Mouse (Mus musculus) macrophage (primary cell): ENCODE results near the gene Naglu. TPM values are rescaled to one million over a fixed set of nuclear protein-coding genes. Genes with fewer than 3 reads are reported as not detected.
"Not testable (repeated sequence)": the region's sequence is repeated elsewhere in the genome, so short reads cannot be mapped to it uniquely, and the experiment has no call there.

ENCODE experiments used
- H3K27ac ChIP-seq: fragments of 350-480 bp; formaldehyde crosslinking; 2 replicates; pipeline ENCODE4 v1.9.0; 2021
- H3K36me3 ChIP-seq: fragments of 350-480 bp; formaldehyde crosslinking; 2 replicates; pipeline ENCODE4 v1.9.0; 2021; ENCODE audit errors: inconsistent target
- H3K4me3 ChIP-seq: fragments of 350-480 bp; formaldehyde crosslinking; 2 replicates; pipeline ENCODE4 v1.9.0; 2021; ENCODE audit errors: inconsistent target
- H3K79me2 ChIP-seq: fragments of 350-480 bp; formaldehyde crosslinking; 2 replicates; pipeline ENCODE4 v1.9.0; 2021; ENCODE audit errors: inconsistent target
- WGBS: methylation state at CpG from one replicate; pipeline ENCODE4 v1.1.7; 2026; ENCODE audit warnings: inconsistent platforms; ENCODE audit not compliant: missing documents; 5-methylcytosine and 5-hydroxymethylcytosine counted together
- polyA plus RNA-seq: library from polyadenylated mRNA; stranded (reverse); fragments of 250-400 nt; gene quantifications from 3 replicates; pipeline ENCODE4 v1.2.4, GENCODE M21; 2018; ENCODE audit warnings: inconsistent platforms

Gene Naglu
- polyA plus RNA-seq, 1 experiment from 2014 or later = 71.6 TPM

GRCm38 (mm10) chr11:101111178-101111577, 41.4 kb downstream of the Naglu start:
- H3K4me3 ChIP-seq = no peak overlapping the region
- no peak overlapping the region for H3K27ac ChIP-seq
- WGBS = 94% methylated on average over 4 of the region's 4 CpGs
- peaks cover 96% of the 10 kb centered on the region for H3K79me2 ChIP-seq
- H3K36me3 ChIP-seq = peaks cover under 1% of the 10 kb centered on the region; the same call in 1 of the 2 replicates

- H3K4me3 ChIP-seq = no peak overlapping the region
- H3K27ac ChIP-seq = no peak overlapping the region
- H3K79me2 ChIP-seq = peaks cover 96% of the 10 kb centered on the region
- no peaks in the 10 kb centered on the region for H3K36me3 ChIP-seq
- 94% methylated on average over 3 of the region's 3 CpGs for WGBS
Observed at GRCm38 (mm10) chr11:101112186-101112585, 42.4 kb downstream of the Naglu start.

DNA sequence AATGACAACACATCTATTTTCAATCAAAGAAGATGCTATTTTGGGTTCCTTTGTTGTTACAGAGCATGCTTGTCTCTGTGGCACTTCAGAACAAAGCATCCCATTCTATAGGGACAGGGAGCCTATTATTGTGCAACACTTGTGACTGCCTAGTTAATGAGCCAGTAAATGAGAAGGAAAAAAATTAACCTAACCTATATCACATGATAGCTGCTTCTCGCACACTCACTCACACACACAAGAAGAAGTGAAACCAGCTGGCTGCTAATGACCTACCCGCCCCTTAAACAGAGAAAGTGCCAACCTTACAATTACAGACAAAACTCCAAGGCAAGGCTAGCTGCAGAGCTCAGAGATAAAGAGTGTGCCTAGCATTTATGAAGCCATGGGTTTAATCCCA, 45.8 kb downstream of the Naglu start:
- WGBS = 0% methylated on average over 2 of the region's 2 CpGs
- Histone ChIP-seq H3K4me3 (no peak overlapping the region), H3K36me3 (no peaks in the 10 kb centered on the region), H3K27ac (peak overlapping the region; percentile 85), H3K79me2 (peaks cover 87% of the 10 kb centered on the region)

GRCm38 (mm10) chr11:101118105-101118504, 48.3 kb downstream of the Naglu start:
- Histone ChIP-seq H3K36me3 (0 out of 2 replicates have a peak, but pooled peaks cover 2% of the 10 kb centered on the region), H3K79me2 (peaks cover 71% of the 10 kb centered on the region), H3K4me3 (peak overlapping the region; percentile 96), H3K27ac (peak overlapping the region; percentile 64)
- WGBS = 50% methylated on average over 4 of the region's 4 CpGs

- H3K79me2 ChIP-seq = peaks cover 60% of the 10 kb centered on the region
- peaks cover 11% of the 10 kb centered on the region; the same call in 1 of the 2 replicates for H3K36me3 ChIP-seq
- H3K27ac ChIP-seq = peak overlapping the region; percentile 64
- under 1% methylated on average over 37 of the region's 39 CpGs for WGBS
- H3K4me3 ChIP-seq = peak overlapping the region; percentile 96
Observed at GRCm38 (mm10) chr11:101119131-101119760, 49.4 kb downstream of the Naglu start.

DNA sequence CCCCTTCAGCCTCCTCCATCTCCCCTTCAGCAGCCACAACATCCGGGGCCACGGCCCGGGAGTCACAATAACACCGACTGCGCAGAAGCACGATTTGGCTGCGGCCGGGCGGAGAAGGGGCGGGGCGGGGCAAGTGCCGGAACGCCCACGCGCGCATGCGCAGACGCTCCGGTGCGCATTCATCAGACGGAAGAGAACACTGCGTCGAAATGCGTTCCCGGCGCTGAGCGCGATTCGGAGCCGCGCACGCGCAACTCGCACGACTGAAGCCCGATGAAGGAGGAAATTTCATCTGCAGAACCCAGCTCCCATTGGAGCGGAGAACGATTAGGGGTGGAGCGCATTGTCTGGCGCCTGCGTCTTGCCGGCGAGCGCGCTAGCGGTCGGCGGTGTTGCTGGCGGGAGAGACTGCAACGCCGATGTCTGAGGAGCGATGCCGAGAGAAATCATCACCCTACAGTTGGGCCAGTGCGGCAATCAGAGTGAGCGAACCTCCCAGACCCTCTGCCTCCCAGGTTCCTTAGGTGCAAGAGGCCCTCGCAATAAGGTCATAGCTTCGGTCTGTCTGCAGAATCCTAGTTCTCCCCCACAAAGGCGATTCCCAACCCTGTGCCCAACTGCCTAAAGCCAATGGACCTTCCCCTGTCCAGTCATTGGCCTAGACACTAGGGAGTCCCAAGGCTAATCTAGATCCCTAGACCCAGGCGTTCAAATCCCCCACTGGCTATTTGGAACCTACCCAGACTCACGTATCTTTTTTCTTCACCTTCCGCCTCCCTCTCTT, 50.1 kb downstream of the Naglu start, which contains the start of the genes Retreg3 and Tubg1:
Retreg3 (minus strand) TSS at position 133 of the 784 bp plus-strand sequence.
Tubg1 (plus strand) TSS at position 178 of the 784 bp plus-strand sequence.
- WGBS = 1% methylated on average over 49 of the region's 61 CpGs
- Histone ChIP-seq H3K27ac (peak within 1 kb of the TSS; percentile 64), H3K36me3 (peaks cover 11% of the 10 kb centered on the region; the same call in 1 of the 2 replicates), H3K4me3 (peak within 1 kb of the TSS; percentile 96), H3K79me2 (peaks cover 53% of the 10 kb centered on the region)

- H3K36me3 ChIP-seq = peaks cover 16% of the 10 kb centered on the region; the same call in 1 of the 2 replicates
- H3K4me3 ChIP-seq = peak overlapping the region; percentile 80
- WGBS = 32% methylated on average over 19 of the region's 19 CpGs
- H3K27ac ChIP-seq = peak overlapping the region; percentile 62
- peaks cover 47% of the 10 kb centered on the region for H3K79me2 ChIP-seq
Observed at GRCm38 (mm10) chr11:101120545-101121188, 50.9 kb downstream of the Naglu start.

DNA sequence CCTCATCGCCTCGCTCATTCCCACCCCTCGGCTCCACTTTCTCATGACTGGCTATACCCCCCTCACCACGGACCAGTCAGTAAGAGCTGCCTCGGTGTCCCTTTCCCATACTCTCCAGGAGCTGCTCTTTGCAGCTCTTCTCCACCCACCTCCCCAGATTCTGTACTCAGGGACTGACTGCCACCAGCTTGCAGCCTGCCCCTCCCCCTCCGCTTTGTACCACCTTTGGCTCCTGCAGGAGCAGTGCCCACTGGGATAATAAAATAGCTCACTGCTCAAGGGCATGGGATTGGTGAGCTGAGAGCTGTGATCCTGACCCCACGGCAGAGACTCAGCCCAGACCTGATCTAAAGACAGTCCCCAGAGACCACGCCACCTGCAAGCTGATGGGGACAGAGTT, 54.7 kb downstream of the Naglu start:
- not testable (repeated sequence) for H3K4me3 ChIP-seq, H3K27ac ChIP-seq
- H3K79me2 ChIP-seq = peaks cover 11% of the 10 kb centered on the region
- peaks cover 26% of the 10 kb centered on the region; the same call in 1 of the 2 replicates for H3K36me3 ChIP-seq
- 92% methylated on average over 5 of the region's 8 CpGs for WGBS

DNA sequence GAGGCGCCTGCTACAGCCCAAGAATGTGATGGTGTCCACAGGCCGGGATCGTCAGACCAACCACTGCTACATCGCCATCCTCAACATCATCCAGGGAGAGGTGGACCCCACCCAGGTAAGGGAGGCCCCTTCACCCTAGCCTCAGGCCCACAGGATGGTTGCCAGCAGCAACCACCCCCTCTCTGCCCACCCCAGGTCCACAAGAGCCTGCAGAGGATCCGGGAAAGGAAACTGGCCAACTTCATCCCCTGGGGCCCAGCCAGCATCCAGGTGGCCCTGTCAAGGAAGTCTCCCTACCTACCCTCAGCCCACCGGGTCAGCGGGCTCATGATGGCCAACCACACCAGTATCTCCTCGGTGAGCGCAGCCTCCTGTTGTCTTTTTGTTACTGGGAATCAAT, 55.2 kb downstream of the Naglu start:
- peaks cover 26% of the 10 kb centered on the region; the same call in 1 of the 2 replicates for H3K36me3 ChIP-seq
- H3K27ac ChIP-seq, H3K4me3 ChIP-seq: not testable (repeated sequence)
- 83% methylated on average over 2 of the region's 9 CpGs for WGBS
- peaks cover 10% of the 10 kb centered on the region for H3K79me2 ChIP-seq

DNA sequence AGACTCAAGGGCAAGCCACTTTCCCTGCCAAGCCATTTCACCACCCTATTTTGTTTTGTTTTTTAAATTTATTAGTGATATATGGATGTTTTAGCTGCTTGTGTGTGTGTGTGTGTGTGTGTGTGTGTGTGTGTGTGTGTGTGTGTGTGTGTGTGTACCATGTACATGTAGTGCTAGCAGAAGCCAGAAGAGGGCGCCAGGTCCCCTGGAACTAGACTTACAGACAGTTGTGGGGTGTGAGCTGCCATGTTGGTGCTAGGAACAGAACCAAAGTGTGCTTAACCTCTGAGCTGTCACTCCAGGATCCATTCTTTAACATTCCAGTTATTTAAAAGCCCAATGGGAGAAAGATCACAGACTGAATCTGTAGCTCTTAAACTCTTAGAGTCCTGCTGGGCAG, 57.3 kb downstream of the Naglu start:
- Histone ChIP-seq H3K79me2 (no peaks in the 10 kb centered on the region), H3K36me3 (peaks cover 26% of the 10 kb centered on the region; the same call in 1 of the 2 replicates), H3K4me3 (no peak overlapping the region), H3K27ac (no peak overlapping the region)
- WGBS = 100% methylated on average over 1 of the region's 1 CpGs

Other genes with a start within 250 kb of the Naglu start
- 16.7 to 27.2 TPM (median 18.9 TPM) in 3 replicates for gene Stat5b, start 219.3 kb upstream of the Naglu start, polyA plus RNA-seq
- 10.0 to 16.3 TPM (median 11.7 TPM) in 3 replicates for gene Stat5a, start 210.7 kb upstream of the Naglu start, polyA plus RNA-seq
- gene Stat3, start 130.5 kb upstream of the Naglu start, polyA plus RNA-seq = 44.1 to 73.6 TPM (median 66.6 TPM) in 3 replicates
- gene Cavin1, start 99.1 kb upstream of the Naglu start, polyA plus RNA-seq = 0.35 to 1.1 TPM (median 0.93 TPM) in 3 replicates
- gene Atp6v0a1, start 60.6 kb upstream of the Naglu start, polyA plus RNA-seq = 190 to 331 TPM (median 319 TPM) in 3 replicates
- 0.22 to 0.84 TPM (median 0.32 TPM) in 3 replicates for gene Hsd17b1, start 8.4 kb downstream of the Naglu start, polyA plus RNA-seq
- gene Coasy, start 12.6 kb downstream of the Naglu start, polyA plus RNA-seq = 18.6 to 23.1 TPM (median 19.3 TPM) in 3 replicates
- gene Mlx, start 17.3 kb downstream of the Naglu start, polyA plus RNA-seq = 33.1 to 44.4 TPM (median 37.3 TPM) in 3 replicates
- 0.90 to 14.7 TPM (median 3.7 TPM) in 3 replicates for gene Psmc3ip, start 25.4 kb downstream of the Naglu start, polyA plus RNA-seq
- gene Retreg3, start 49.9 kb downstream of the Naglu start, polyA plus RNA-seq = 38.2 to 59.4 TPM (median 44.0 TPM) in 3 replicates
- 10.9 to 24.7 TPM (median 23.0 TPM) in 3 replicates for gene Tubg1, start 49.9 kb downstream of the Naglu start, polyA plus RNA-seq
- 0.13 TPM in 1 of 3 replicates, not detected in the others for gene Tubg2, start 85.9 kb downstream of the Naglu start, polyA plus RNA-seq
- gene Cntnap1, start 100.5 kb downstream of the Naglu start, polyA plus RNA-seq = 0.17 to 0.34 TPM (median 0.27 TPM) in 3 replicates
- 0.67 to 3.1 TPM (median 2.7 TPM) in 3 replicates for gene Plekhh3, start 101.3 kb downstream of the Naglu start, polyA plus RNA-seq
- gene Ccr10, start 105.4 kb downstream of the Naglu start, polyA plus RNA-seq = not detected in 3 replicates
- gene Ezh1, start 156.5 kb downstream of the Naglu start, polyA plus RNA-seq = 19.6 to 40.4 TPM (median 38.1 TPM) in 3 replicates
- 0.36 TPM in 1 of 3 replicates, not detected in the others for gene Ramp2, start 176.0 kb downstream of the Naglu start, polyA plus RNA-seq
- 90.9 to 128 TPM (median 115 TPM) in 3 replicates for gene Vps25, start 183.7 kb downstream of the Naglu start, polyA plus RNA-seq
- not detected in 3 replicates for gene Wnk4, start 190.6 kb downstream of the Naglu start, polyA plus RNA-seq
- 0.17 to 0.29 TPM in 2 of 3 replicates, not detected in the other for gene Cntd1, start 209.0 kb downstream of the Naglu start, polyA plus RNA-seq
- gene Coa3, start 209.1 kb downstream of the Naglu start, polyA plus RNA-seq = 46.1 to 108 TPM (median 103 TPM) in 3 replicates
- 89.3 to 112 TPM (median 98.9 TPM) in 3 replicates for gene Becn1, start 232.3 kb downstream of the Naglu start, polyA plus RNA-seq
- 53.0 to 111 TPM (median 98.6 TPM) in 3 replicates for gene Psme3, start 246.2 kb downstream of the Naglu start, polyA plus RNA-seq